ENCODE assay signal across 8 mouse cellular contexts in genomic region chr11:102156039-102156785, GRCm38 (mm10). TPM values are rescaled to one million over a fixed set of nuclear protein-coding genes. Genes with fewer than 3 reads are reported as not detected.
DNase-seq lines count a peak whose midpoint lies in the region; ATAC-seq lines count a peak whose summit lies in the region.

Gene Tmem101 (minus strand): TSS chr11:102156404.

- H3K27ac ChIP-seq in heart, embryonic 10.5 days: peak within 1 kb of the TSS; percentile 90
- H3K27ac ChIP-seq in kidney, embryonic 15.5 days: peak within 1 kb of the TSS; percentile 67

- under 1% methylated on average over 37 of the region's 37 CpGs for WGBS in heart, embryonic 10.5 days
- under 1% methylated on average over 37 of the region's 37 CpGs for WGBS in kidney, embryonic 15.5 days

- peak; percentile 91 for ATAC-seq in erythroblast, adult 5-6 weeks (replicated peaks; ENCODE audit: low FRiP score, poor library complexity, severe bottlenecking)
- peak; percentile 85 for ATAC-seq in kidney, embryonic 15.5 days (replicated peaks; ENCODE audit: low FRiP score)
- ATAC-seq in monocyte, adult 5-6 weeks (replicated peaks; ENCODE audit: insufficient number of reproducible peaks, low FRiP score, low TSS enrichment, poor library complexity, severe bottlenecking): peak; percentile 96

- H3K36me3 ChIP-seq in heart, embryonic 10.5 days: peaks cover 31% of the 10 kb centered on the region
- H3K36me3 ChIP-seq in kidney, embryonic 15.5 days: peaks cover 34% of the 10 kb centered on the region

- DNase-seq in B cell, adult 2 months: peak; percentile 85 to 87
- DNase-seq in brain, adult 2 months (ENCODE audit: low read depth, low spot score): peak; percentile 97
- DNase-seq in heart, embryonic 10.5 days (ENCODE audit: low spot score): peak; percentile 95
- peak; percentile 86 for DNase-seq in liver
- peak; percentile 87 to 91 for DNase-seq in spleen, postnatal 4 days (ENCODE audit: low spot score in 2 of 2)

- H3K4me1 ChIP-seq in heart, embryonic 10.5 days: peaks cover 12% of the 10 kb centered on the region
- H3K4me1 ChIP-seq in kidney, embryonic 15.5 days: peaks cover 10% of the 10 kb centered on the region

- H3K4me2 ChIP-seq in kidney, embryonic 15.5 days: peak within 1 kb of the TSS; percentile 87

- peak within 1 kb of the TSS; percentile 86 for H3K4me3 ChIP-seq in heart, embryonic 10.5 days
- peak within 1 kb of the TSS; percentile 81 for H3K4me3 ChIP-seq in kidney, embryonic 15.5 days (replicated peaks)

- H3K27me3 ChIP-seq in heart, embryonic 10.5 days (ENCODE audit: insufficient read depth, poor library complexity, severe bottlenecking): no peaks in the 10 kb centered on the region
- no peaks in the 10 kb centered on the region for H3K27me3 ChIP-seq in kidney, embryonic 15.5 days

- H3K9ac ChIP-seq in kidney, embryonic 15.5 days: peak within 1 kb of the TSS; percentile 84

- H3K9me3 ChIP-seq in heart, embryonic 10.5 days: no peaks in the 10 kb centered on the region
- no peaks in the 10 kb centered on the region for H3K9me3 ChIP-seq in kidney, embryonic 15.5 days (replicated peaks)

RNA-seq across cellular contexts. Expression of gene Tmem101, which starts in this region (rescaled TPM):
- 0.96 and 3.8 TPM in 2 replicates for total RNA-seq in erythroblast, adult 5-6 weeks (2015; ENCODE audit: low replicate concordance)
- total RNA-seq in erythroblast, adult 5-6 weeks (2017; ENCODE audit: low replicate concordance): 3.1 and 4.0 TPM in 2 replicates
- polyA plus RNA-seq in heart, embryonic 10.5 days (2016; fragmentation: Nextera tagmentation; extraction: Ambion mirVana): 40.8 and 44.6 TPM in 2 replicates
- 35.3 and 36.5 TPM in 2 replicates for polyA plus RNA-seq in kidney, embryonic 15.5 days (2015; fragmentation: Nextera tagmentation; extraction: Ambion mirVana)
- total RNA-seq in monocyte, adult 5-6 weeks (2017): 3.1 to 9.5 TPM (median 5.5 TPM) in 3 replicates

Comparison
In these comparisons a context has a peak if more than half of its experiments do, and no peak if none do; other contexts are left out.
1. Peak in every context shown above with its lines: DNase-seq, ATAC-seq, H3K4me3 ChIP-seq and H3K27ac ChIP-seq.